Mouse (Mus musculus) forebrain, postnatal 0 days (tissue): ENCODE results near the gene Fkbpl. TPM values are rescaled to one million over a fixed set of nuclear protein-coding genes. Genes with fewer than 3 reads are reported as not detected.

Source experiments
- ATAC-seq: fragments of 200-750 bp; cut with Nextera tagmentation; 2 replicates; pipeline ENCODE4 v1.8.0; 2017; ENCODE audit warnings: mild to moderate bottlenecking, moderate library complexity
- DNase-seq: peaks from one replicate; pipeline ENCODE4 v3.0.0-alpha.2; 2015
- H3K27ac ChIP-seq: fragments of 300-500 bp; sonication (generic); 2 replicates; pipeline ENCODE4 v1.5.1; 2014; ENCODE audit warnings: low read depth, mild to moderate bottlenecking, antibody characterized with exemption, low read length, moderate library complexity, mixed read lengths
- H3K27me3 ChIP-seq: fragments of 300-500 bp; sonication (generic); 2 replicates; pipeline ENCODE4 v1.6.1; 2014; ENCODE audit warnings: mild to moderate bottlenecking, low read length, mixed read lengths; ENCODE audit not compliant: insufficient read depth
- H3K36me3 ChIP-seq: fragments of 300-500 bp; sonication (generic); 2 replicates; pipeline ENCODE4 v1.6.1; 2014; ENCODE audit warnings: mild to moderate bottlenecking, moderate library complexity; ENCODE audit not compliant: insufficient read depth
- H3K4me1 ChIP-seq: fragments of 300-500 bp; sonication (generic); 2 replicates; pipeline ENCODE4 v1.6.1; 2014; ENCODE audit warnings: antibody characterized with exemption; ENCODE audit not compliant: insufficient read depth
- H3K4me2 ChIP-seq: fragments of 300-500 bp; sonication (generic); 2 replicates; pipeline ENCODE4 v1.6.1; 2014; ENCODE audit warnings: low read depth, mild to moderate bottlenecking, moderate library complexity
- H3K4me3 ChIP-seq: fragments of 300-500 bp; sonication (generic); 2 replicates; pipeline ENCODE4 v1.5.1; 2014; ENCODE audit warnings: low read depth, low read length, mixed read lengths
- H3K9ac ChIP-seq: fragments of 300-500 bp; sonication (generic); 2 replicates; pipeline ENCODE4 v1.6.1; 2014; ENCODE audit warnings: mild to moderate bottlenecking
- H3K9me3 ChIP-seq: fragments of 300-500 bp; sonication (generic); 2 replicates; pipeline ENCODE4 v1.6.1; 2016; ENCODE audit warnings: low read length
- CTCF ChIP-seq: sonication (generic); IDR thresholded peaks from 2 replicates; pipeline ENCODE4 v1.5.1; 2016; ENCODE audit warnings: antibody characterized with exemption, control low read depth, low read depth
- whole genome bisulfite sequencing: fragments of 180-500 bp; shearing (Covaris S2); extraction: QIAGEN DNeasy Blood & Tissue Kit; methylation state at CpG from one replicate; pipeline ENCODE4 v1.1.7; 2014; 5-methylcytosine and 5-hydroxymethylcytosine counted together
- polyA plus RNA-seq: library from polyadenylated mRNA; unstranded; fragments of >200 nt; fragmentation: Nextera tagmentation; extraction: Ambion mirVana; gene quantifications from 2 replicates; pipeline ENCODE4 v1.2.1, GENCODE M21; 2015
- total RNA-seq: library from RNA; depleted of rRNA; stranded (reverse); fragments of >200 nt; gene quantifications from 2 replicates; pipeline ENCODE4 v1.2.3, GENCODE M21; 2014

The Fkbpl gene
- total and polyA plus RNA-seq, 2 experiments from 2014 or later, result 9.6 to 11.4 TPM

DNA sequence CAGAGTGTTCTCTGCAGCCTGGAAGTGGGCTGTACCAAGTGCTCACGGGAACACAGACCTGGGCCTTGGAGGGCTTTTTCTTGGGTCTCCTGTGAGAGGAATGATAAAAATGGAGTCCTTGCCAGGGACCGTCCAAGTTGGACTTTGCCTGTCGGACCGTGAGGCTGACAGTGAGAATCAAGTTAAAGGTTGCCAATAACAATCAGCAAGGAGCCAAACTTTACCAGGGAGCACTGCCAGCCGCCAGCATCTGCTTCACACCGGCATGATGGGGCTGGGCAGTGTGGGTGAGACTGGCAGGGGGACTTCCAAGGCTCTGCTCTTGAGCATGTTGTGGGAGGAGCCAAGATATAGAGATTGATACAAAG, 31.5 kb downstream of the Fkbpl start:
- Histone ChIP-seq H3K4me1 (peaks cover 4% of the 10 kb centered on the region; the same call in 1 of the 2 replicates), H3K4me2 (no peak overlapping the region), H3K27me3 (peaks cover 29% of the 10 kb centered on the region), H3K9me3 (no peaks in the 10 kb centered on the region), H3K9ac (no peak overlapping the region), H3K4me3 (no peak overlapping the region), H3K36me3 (no peaks in the 10 kb centered on the region), H3K27ac (no peak overlapping the region)
- 66% methylated on average over 6 of the region's 6 CpGs for WGBS
- ATAC-seq, result no peak
- no peak for TF ChIP-seq CTCF
- DNase-seq, result no peak

DNA sequence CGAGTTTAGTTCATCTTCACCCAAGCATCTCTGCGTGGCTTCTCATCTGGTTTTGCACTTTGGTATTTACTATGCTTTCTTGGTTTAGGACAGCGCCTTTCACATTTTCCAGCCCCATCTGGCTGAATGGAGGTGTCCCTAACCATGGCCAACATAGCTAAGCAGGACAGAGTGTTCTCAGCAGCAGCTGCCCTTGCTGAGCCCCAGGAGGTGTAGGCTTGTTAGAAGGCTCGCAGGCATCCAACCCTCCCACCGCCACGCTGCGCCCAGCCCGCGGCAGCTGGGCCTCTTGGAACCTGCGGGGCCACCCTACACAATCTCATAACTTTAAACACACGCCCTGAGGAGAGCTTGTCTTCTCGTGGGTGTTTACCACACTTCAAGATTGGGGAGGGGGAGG, 32.1 kb downstream of the Fkbpl start:
- no peak for DNase-seq
- H3K9me3 ChIP-seq, result no peaks in the 10 kb centered on the region
- no peak overlapping the region for H3K4me2 ChIP-seq
- H3K36me3 ChIP-seq, result no peaks in the 10 kb centered on the region
- ATAC-seq, result no peak
- 80% methylated on average over 12 of the region's 12 CpGs for WGBS
- H3K9ac ChIP-seq, result no peak overlapping the region
- no peak overlapping the region for H3K4me3 ChIP-seq
- H3K4me1 ChIP-seq, result no peaks in the 10 kb centered on the region
- H3K27ac ChIP-seq, result no peak overlapping the region
- H3K27me3 ChIP-seq, result peaks cover 24% of the 10 kb centered on the region
- TF ChIP-seq CTCF, result no peak

GRCm38 (mm10) chr17:34680191-34680590, 35.6 kb downstream of the Fkbpl start:
- no peak for TF ChIP-seq CTCF
- Histone ChIP-seq H3K4me1 (no peaks in the 10 kb centered on the region), H3K4me3 (no peak overlapping the region), H3K27ac (no peak overlapping the region), H3K9me3 (no peaks in the 10 kb centered on the region), H3K9ac (no peak overlapping the region), H3K4me2 (no peak overlapping the region), H3K36me3 (no peaks in the 10 kb centered on the region), H3K27me3 (no peaks in the 10 kb centered on the region)
- DNase-seq, result no peak
- 85% methylated on average over 26 of the region's 26 CpGs for WGBS
- ATAC-seq, result no peak

DNA sequence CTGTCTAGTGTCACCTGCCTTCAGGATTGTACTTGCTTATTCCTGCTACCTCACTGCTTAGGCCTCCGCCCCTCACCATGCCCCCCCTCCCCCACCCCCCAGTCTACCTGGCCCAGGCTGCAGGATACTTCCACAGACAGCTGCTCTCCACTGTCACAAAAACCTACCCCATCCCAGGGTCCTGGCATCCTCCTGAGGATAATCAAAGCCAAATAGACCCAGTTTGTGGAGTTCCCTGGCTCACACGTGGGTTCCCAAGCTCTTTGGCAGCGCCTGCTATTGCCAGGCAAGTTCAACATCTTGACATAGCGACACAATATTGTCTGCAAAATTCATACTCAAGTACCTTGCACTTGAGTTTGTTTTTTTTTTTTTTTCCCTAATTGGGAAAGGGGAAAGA, 36.1 kb downstream of the Fkbpl start:
- Histone ChIP-seq H3K9ac (no peak overlapping the region), H3K9me3 (no peaks in the 10 kb centered on the region), H3K36me3 (no peaks in the 10 kb centered on the region), H3K4me1 (no peaks in the 10 kb centered on the region), H3K27ac (no peak overlapping the region), H3K27me3 (no peaks in the 10 kb centered on the region), H3K4me2 (no peak overlapping the region), H3K4me3 (no peak overlapping the region)
- DNase-seq, result no peak
- no peak for TF ChIP-seq CTCF
- WGBS, result 71% methylated on average over 4 of the region's 4 CpGs
- ATAC-seq, result no peak

DNA sequence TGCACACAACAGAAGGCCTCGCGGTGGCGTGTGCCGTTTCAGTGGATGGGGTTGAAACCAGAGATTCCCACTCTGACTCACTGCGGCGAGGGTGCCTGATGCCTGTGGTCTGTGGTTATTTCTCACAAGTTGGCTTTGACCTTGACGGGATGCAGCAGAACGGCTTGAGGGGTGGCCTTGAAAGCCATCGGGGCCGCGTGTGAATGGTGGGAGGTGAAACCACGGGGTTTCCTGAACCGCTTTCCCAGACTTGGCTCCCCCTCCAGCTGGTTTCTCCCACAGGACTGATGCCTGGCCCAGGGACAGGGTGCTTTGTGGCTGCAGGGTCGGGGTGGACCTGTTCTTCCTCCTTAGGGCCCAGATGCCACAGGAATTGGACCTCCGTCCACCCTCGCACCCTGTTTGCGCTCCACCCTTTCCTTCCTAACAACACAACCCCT, 36.6 kb downstream of the Fkbpl start:
- H3K4me1 ChIP-seq, result no peaks in the 10 kb centered on the region
- H3K9me3 ChIP-seq, result no peaks in the 10 kb centered on the region
- H3K36me3 ChIP-seq, result no peaks in the 10 kb centered on the region
- no peak overlapping the region for H3K9ac ChIP-seq
- H3K27me3 ChIP-seq, result no peaks in the 10 kb centered on the region
- no peak overlapping the region for H3K27ac ChIP-seq
- WGBS, result 74% methylated on average over 17 of the region's 17 CpGs
- no peak for TF ChIP-seq CTCF
- no peak for ATAC-seq
- H3K4me2 ChIP-seq, result no peak overlapping the region
- H3K4me3 ChIP-seq, result no peak overlapping the region
- no peak for DNase-seq

GRCm38 (mm10) chr17:34681881-34682536, 37.4 kb downstream of the Fkbpl start:
- Histone ChIP-seq H3K9ac (no peak overlapping the region), H3K36me3 (no peaks in the 10 kb centered on the region), H3K4me2 (no peak overlapping the region), H3K27ac (no peak overlapping the region), H3K9me3 (no peaks in the 10 kb centered on the region), H3K27me3 (no peaks in the 10 kb centered on the region), H3K4me3 (no peak overlapping the region), H3K4me1 (no peaks in the 10 kb centered on the region)
- WGBS, result 76% methylated on average over 11 of the region's 11 CpGs
- ATAC-seq, result no peak
- no peak for TF ChIP-seq CTCF
- no peak for DNase-seq

- Histone ChIP-seq H3K9ac (no peak overlapping the region), H3K27me3 (no peaks in the 10 kb centered on the region), H3K9me3 (no peaks in the 10 kb centered on the region), H3K4me1 (no peaks in the 10 kb centered on the region), H3K36me3 (no peaks in the 10 kb centered on the region), H3K4me2 (no peak overlapping the region), H3K4me3 (no peak overlapping the region), H3K27ac (no peak overlapping the region)
- no peak for TF ChIP-seq CTCF
- DNase-seq (no peak), ATAC-seq (no peak)
- 74% methylated on average over 8 of the region's 8 CpGs for WGBS
Measured at GRCm38 (mm10) chr17:34683179-34683578, 38.6 kb downstream of the Fkbpl start.
